Mouse (Mus musculus): Measurements from ENCODE around the gene H3f3a. TPM values are rescaled to one million over a fixed set of nuclear protein-coding genes. Genes with fewer than 3 reads are reported as not detected.

H3f3a gene
- polyA plus RNA-seq, 1 experiment from 2014 or later: 4,178 TPM

- Histone ChIP-seq H3K36me3 (no peaks in the 10 kb centered on the region), H3K9me3 (no peaks in the 10 kb centered on the region; the same call in 1 of the 2 replicates), H3K4me2 (replicated peaks) (peak overlapping the region; percentile 96), H3K27ac (peak overlapping the region; percentile 88), H3K9ac (replicated peaks) (peak overlapping the region; percentile 85), H3K4me3 (replicated peaks) (peak overlapping the region; percentile 67), H3K4me1 (replicated peaks) (peaks cover 24% of the 10 kb centered on the region), H3K27me3 (peaks cover 6% of the 10 kb centered on the region)
- under 1% methylated on average over 56 of the region's 56 CpGs for WGBS
- peak; percentile 87 for ATAC-seq
These were observed 35.9 kb downstream of the H3f3a start for GRCm38 (mm10) chr1:180777660-180778402.

- H3K9ac ChIP-seq (replicated peaks): peak overlapping the region; percentile 85
- peak; percentile 38 for ATAC-seq
- H3K9me3 ChIP-seq: no peaks in the 10 kb centered on the region; the same call in 1 of the 2 replicates
- peaks cover 6% of the 10 kb centered on the region for H3K27me3 ChIP-seq
- no peaks in the 10 kb centered on the region for H3K36me3 ChIP-seq
- H3K4me1 ChIP-seq (replicated peaks): peaks cover 24% of the 10 kb centered on the region
- H3K4me3 ChIP-seq (replicated peaks): peak overlapping the region; percentile 67
- 7% methylated on average over 10 of the region's 10 CpGs for WGBS
- H3K27ac ChIP-seq: peak overlapping the region; percentile 88
- H3K4me2 ChIP-seq (replicated peaks): peak overlapping the region; percentile 96
These were observed 36.5 kb downstream of the H3f3a start for GRCm38 (mm10) chr1:180777289-180777659.

GRCm38 (mm10) chr1:180776494-180776893, 37.2 kb downstream of the H3f3a start:
- Histone ChIP-seq H3K36me3 (no peaks in the 10 kb centered on the region), H3K27me3 (peaks cover 6% of the 10 kb centered on the region), H3K4me3 (replicated peaks) (no peak overlapping the region), H3K4me2 (replicated peaks) (no peak overlapping the region), H3K4me1 (replicated peaks) (peaks cover 24% of the 10 kb centered on the region), H3K9ac (replicated peaks) (no peak overlapping the region), H3K9me3 (no peaks in the 10 kb centered on the region; the same call in 1 of the 2 replicates), H3K27ac (no peak overlapping the region)
- 79% methylated on average over 6 of the region's 6 CpGs for WGBS
- ATAC-seq: no peak

GRCm38 (mm10) chr1:180775849-180776493, 37.8 kb downstream of the H3f3a start:
- Histone ChIP-seq H3K36me3 (no peaks in the 10 kb centered on the region), H3K9ac (replicated peaks) (no peak overlapping the region), H3K27me3 (peaks cover 3% of the 10 kb centered on the region; the same call in 1 of the 2 replicates), H3K4me2 (replicated peaks) (no peak overlapping the region), H3K27ac (no peak overlapping the region), H3K4me3 (replicated peaks) (no peak overlapping the region), H3K4me1 (replicated peaks) (peaks cover 24% of the 10 kb centered on the region), H3K9me3 (no peaks in the 10 kb centered on the region; the same call in 1 of the 2 replicates)
- ATAC-seq: no peak
- 54% methylated on average over 6 of the region's 6 CpGs for WGBS

GRCm38 (mm10) chr1:180775317-180775716, 38.4 kb downstream of the H3f3a start:
- H3K9ac ChIP-seq (replicated peaks): no peak overlapping the region
- peaks cover 24% of the 10 kb centered on the region for H3K4me1 ChIP-seq (replicated peaks)
- H3K27ac ChIP-seq: no peak overlapping the region
- WGBS: 85% methylated on average over 10 of the region's 10 CpGs
- peaks cover 3% of the 10 kb centered on the region; the same call in 1 of the 2 replicates for H3K27me3 ChIP-seq
- H3K4me2 ChIP-seq (replicated peaks): no peak overlapping the region
- H3K4me3 ChIP-seq (replicated peaks): no peak overlapping the region
- no peaks in the 10 kb centered on the region; the same call in 1 of the 2 replicates for H3K9me3 ChIP-seq
- H3K36me3 ChIP-seq: no peaks in the 10 kb centered on the region
- no peak for ATAC-seq

- WGBS: 59% methylated on average over 3 of the region's 3 CpGs
- no peak overlapping the region for H3K4me3 ChIP-seq (replicated peaks)
- peaks cover 3% of the 10 kb centered on the region; the same call in 1 of the 2 replicates for H3K27me3 ChIP-seq
- no peak for ATAC-seq
- no peaks in the 10 kb centered on the region; the same call in 1 of the 2 replicates for H3K9me3 ChIP-seq
- peaks cover 24% of the 10 kb centered on the region for H3K4me1 ChIP-seq (replicated peaks)
- H3K27ac ChIP-seq: no peak overlapping the region
- H3K9ac ChIP-seq (replicated peaks): no peak overlapping the region
- H3K4me2 ChIP-seq (replicated peaks): no peak overlapping the region
- no peaks in the 10 kb centered on the region for H3K36me3 ChIP-seq
These were observed 39.1 kb downstream of the H3f3a start for GRCm38 (mm10) chr1:180774664-180775063.

GRCm38 (mm10) chr1:180772291-180772690, 41.5 kb downstream of the H3f3a start:
- Histone ChIP-seq H3K4me3 (replicated peaks) (no peak overlapping the region), H3K4me1 (replicated peaks) (peaks cover 32% of the 10 kb centered on the region), H3K9ac (replicated peaks) (no peak overlapping the region), H3K4me2 (replicated peaks) (no peak overlapping the region), H3K27ac (no peak overlapping the region), H3K9me3 (no peaks in the 10 kb centered on the region; the same call in 1 of the 2 replicates), H3K36me3 (no peaks in the 10 kb centered on the region), H3K27me3 (no peaks in the 10 kb centered on the region)
- ATAC-seq: no peak
- 92% methylated on average over 3 of the region's 3 CpGs for WGBS

GRCm38 (mm10) chr1:180771722-180772121, 42.0 kb downstream of the H3f3a start:
- H3K27ac ChIP-seq: no peak overlapping the region
- H3K9ac ChIP-seq (replicated peaks): no peak overlapping the region
- H3K9me3 ChIP-seq: no peaks in the 10 kb centered on the region; the same call in 1 of the 2 replicates
- 69% methylated on average over 4 of the region's 4 CpGs for WGBS
- H3K4me1 ChIP-seq (replicated peaks): peaks cover 29% of the 10 kb centered on the region
- no peak overlapping the region for H3K4me2 ChIP-seq (replicated peaks)
- ATAC-seq: no peak
- H3K36me3 ChIP-seq: no peaks in the 10 kb centered on the region
- H3K27me3 ChIP-seq: no peaks in the 10 kb centered on the region
- no peak overlapping the region for H3K4me3 ChIP-seq (replicated peaks)

- H3K27ac ChIP-seq: no peak overlapping the region
- no peak overlapping the region for H3K4me3 ChIP-seq (replicated peaks)
- no peaks in the 10 kb centered on the region for H3K36me3 ChIP-seq
- H3K27me3 ChIP-seq: no peaks in the 10 kb centered on the region
- H3K4me1 ChIP-seq (replicated peaks): peaks cover 25% of the 10 kb centered on the region
- no peak for ATAC-seq
- H3K9me3 ChIP-seq: no peaks in the 10 kb centered on the region; the same call in 1 of the 2 replicates
- WGBS: 87% methylated on average over 5 of the region's 5 CpGs
- no peak overlapping the region for H3K4me2 ChIP-seq (replicated peaks)
- H3K9ac ChIP-seq (replicated peaks): no peak overlapping the region
These were observed 42.4 kb downstream of the H3f3a start for GRCm38 (mm10) chr1:180771306-180771705.

- H3K27me3 ChIP-seq: no peaks in the 10 kb centered on the region
- no peaks in the 10 kb centered on the region for H3K9me3 ChIP-seq
- H3K4me3 ChIP-seq (replicated peaks): peak overlapping the region; percentile 48
- WGBS: 3% methylated on average over 37 of the region's 37 CpGs
- peaks cover 17% of the 10 kb centered on the region for H3K4me1 ChIP-seq (replicated peaks)
- H3K9ac ChIP-seq (replicated peaks): peak overlapping the region; percentile 77
- peak; percentile 88 for ATAC-seq
- no peaks in the 10 kb centered on the region for H3K36me3 ChIP-seq
- H3K4me2 ChIP-seq (replicated peaks): peak overlapping the region; percentile 64
- H3K27ac ChIP-seq: peak overlapping the region; percentile 37
These were observed 45.2 kb downstream of the H3f3a start for GRCm38 (mm10) chr1:180768334-180769168.

- Histone ChIP-seq H3K4me1 (replicated peaks) (peaks cover 22% of the 10 kb centered on the region), H3K9ac (replicated peaks) (peak overlapping the region; percentile 77), H3K4me2 (replicated peaks) (peak overlapping the region; percentile 64), H3K27me3 (no peaks in the 10 kb centered on the region), H3K27ac (peak overlapping the region; percentile 37), H3K4me3 (replicated peaks) (peak overlapping the region; percentile 48), H3K9me3 (no peaks in the 10 kb centered on the region), H3K36me3 (no peaks in the 10 kb centered on the region)
- peak; percentile 47 for ATAC-seq
- WGBS: 15% methylated on average over 10 of the region's 10 CpGs
These were observed 46.0 kb downstream of the H3f3a start for GRCm38 (mm10) chr1:180767541-180768333.
